Mouse (Mus musculus) ES-CJ7 (cell line): ENCODE results near the gene Eloa.

Experiments used
- DNase-seq: peaks from one replicate; pipeline ENCODE4 v3.0.0; 2011; ENCODE audit warnings: low read depth, low spot score

The Eloa gene

GRCm38 (mm10) chr4:136030968-136031909, 9.7 kb upstream of the Eloa start:
- DNase-seq, result peak; percentile 76

DNA sequence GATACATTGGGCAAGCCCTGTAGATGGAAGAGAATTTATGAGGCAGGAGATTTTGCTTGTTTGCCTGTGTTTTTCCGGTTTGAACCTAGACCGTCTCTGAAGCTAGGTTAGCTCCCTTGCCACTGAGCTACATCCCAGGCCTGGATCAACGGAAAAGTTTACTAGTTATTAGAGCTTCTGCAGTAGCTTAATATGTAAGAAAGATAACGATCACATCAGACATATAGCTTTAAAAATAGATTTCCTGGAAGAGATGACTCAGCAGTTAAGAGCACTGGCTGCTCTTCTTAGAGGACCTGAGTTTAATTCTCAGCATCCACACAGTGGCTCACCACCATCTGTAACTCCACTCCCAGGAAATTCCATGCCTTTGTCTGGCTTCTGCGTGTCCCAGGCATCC, 7.1 kb upstream of the Eloa start:
- no peak for DNase-seq

GRCm38 (mm10) chr4:136028132-136028564, 6.6 kb upstream of the Eloa start:
- no peak for DNase-seq

DNA sequence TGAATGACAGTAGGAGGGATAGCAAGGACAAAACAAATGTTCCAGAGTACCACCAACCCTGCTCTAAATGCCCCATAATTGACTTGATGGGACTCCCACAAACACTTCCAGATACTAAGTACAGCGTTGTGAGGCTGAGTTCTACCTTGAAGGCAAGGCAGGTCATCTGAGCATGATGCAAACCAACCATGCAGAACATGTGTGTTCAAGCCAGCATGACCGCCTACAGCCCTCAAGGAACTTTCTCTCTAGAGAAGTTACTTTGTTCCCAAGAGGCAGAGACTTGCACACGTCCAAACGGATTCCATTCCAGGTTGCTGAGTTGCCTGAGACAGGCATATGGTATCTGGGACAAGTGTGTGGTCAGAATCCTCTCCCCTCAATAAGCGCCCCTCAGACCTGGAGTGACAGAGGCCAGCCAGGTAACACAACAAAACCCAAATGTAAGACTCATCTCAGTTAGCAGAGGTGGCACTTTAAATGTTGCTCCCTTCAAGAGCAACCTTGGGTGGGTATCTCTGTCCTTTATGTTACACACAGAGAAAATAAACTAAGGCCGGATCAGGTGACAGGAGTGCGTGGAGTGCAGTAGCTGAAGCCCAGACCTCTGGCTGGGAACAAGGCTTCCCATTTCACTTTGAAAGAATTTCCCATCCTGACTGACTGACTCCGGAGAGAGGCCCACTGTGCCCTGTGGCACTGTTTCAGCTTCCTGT, 6.0 kb upstream of the Eloa start:
- DNase-seq, result no peak

DNA sequence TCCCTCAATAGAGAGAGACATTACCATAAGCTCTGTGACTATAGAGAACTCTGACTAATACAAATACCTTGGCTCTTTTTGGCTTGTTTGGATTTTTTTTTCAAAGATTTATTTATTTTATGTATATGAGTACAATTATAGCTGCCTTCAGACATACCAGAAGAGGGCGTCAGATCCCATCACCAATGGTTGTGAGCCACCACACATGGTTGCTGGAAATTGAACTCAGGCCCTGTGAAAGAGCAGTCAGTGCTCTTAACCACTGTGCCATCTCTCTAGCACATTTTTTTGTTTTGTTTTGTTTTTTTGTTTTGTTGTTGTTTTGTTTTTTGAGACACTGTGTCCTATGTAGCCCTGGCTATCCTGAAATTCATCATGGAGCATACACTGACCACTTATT, 3.8 kb upstream of the Eloa start:
- no peak for DNase-seq

DNA sequence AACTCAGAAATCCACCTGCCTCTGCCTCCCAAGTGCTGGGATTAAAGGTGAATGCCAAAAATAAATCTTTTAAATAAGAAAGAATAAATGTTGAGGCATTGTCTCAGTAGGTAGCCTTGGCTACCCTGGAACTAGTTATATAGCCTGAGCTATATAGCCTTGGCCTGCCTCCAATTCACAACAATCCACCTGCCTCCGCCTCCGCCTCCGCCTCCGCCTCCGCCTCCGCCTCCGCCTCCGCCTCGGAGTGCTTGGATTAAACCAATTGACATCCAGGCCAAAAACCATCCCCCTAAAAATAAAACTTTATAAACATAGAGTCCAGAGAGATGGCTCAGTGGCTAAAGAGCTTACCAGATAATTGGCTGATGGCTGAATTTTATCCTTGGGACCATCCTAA, 1.4 kb upstream of the Eloa start:
- no peak for DNase-seq

GRCm38 (mm10) chr4:136020743-136021548, 617 bp downstream of the Eloa start:
- no peak for DNase-seq

GRCm38 (mm10) chr4:136016059-136016602, 5.4 kb downstream of the Eloa start:
- no peak for DNase-seq

DNA sequence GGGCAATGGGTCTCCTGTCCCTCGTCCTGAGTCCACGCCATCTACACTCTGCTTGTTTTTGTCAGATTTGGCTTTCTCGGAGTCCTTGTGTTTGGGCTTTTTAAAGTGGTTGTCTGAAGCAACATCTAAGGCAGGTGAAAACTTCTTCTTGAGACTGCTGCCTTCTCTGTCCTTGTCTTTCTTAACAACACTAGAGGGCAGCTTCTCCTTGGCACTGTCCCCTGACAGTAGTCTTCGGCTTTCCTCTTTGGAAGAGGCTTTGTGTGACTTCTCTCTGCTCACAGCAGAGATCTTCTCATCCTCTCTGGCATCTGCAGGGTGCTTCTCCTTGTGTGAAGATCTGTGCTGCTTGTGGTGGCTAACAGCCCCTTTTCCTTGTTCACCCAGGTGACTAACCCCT, 11.0 kb downstream of the Eloa start:
- no peak for DNase-seq

- no peak for DNase-seq
Observed at GRCm38 (mm10) chr4:136008782-136009447, 12.6 kb downstream of the Eloa start.

DNA sequence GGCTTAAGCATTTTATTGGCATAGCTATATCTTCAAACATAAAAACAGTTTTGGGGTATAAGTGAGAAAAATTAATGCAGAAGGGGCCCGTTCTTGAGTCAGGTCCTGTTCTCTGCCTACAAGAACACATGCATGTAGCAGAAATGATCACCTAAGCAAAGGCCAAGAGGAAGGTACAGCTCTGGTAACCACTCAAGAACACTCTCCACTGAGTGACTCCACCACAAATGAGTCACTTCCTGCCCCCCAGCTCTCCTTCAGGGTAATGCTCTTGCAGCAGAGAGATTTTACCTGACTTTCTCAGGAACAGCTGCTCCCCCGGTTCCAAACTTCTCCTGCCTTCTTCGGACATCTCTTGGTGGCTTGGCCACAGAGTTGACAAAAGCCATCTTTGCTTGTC, 14.7 kb downstream of the Eloa start:
- no peak for DNase-seq

- no peak for DNase-seq
Observed at GRCm38 (mm10) chr4:136004921-136005320, 16.6 kb downstream of the Eloa start.

GRCm38 (mm10) chr4:136004107-136004675, 17.4 kb downstream of the Eloa start:
- no peak for DNase-seq

DNA sequence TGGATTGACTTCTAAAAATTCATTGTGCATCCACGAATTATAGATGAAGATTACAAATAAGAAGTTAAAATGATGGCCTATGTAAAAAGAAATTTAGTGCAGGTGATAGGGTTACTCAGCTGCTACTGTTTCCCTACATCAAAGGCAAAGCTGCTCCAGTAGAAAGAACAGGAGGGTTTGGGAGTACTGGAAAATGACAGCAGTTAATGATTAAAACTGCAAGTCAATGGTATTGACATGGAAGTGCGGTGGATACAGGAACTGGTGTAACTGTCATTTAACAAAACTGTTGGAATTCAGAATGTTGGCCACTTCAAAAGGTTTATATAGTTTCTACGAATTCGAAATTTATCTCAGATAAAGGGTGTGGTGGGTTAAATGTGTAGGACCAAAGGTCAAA, 26.4 kb downstream of the Eloa start:
- DNase-seq, result no peak

DNA sequence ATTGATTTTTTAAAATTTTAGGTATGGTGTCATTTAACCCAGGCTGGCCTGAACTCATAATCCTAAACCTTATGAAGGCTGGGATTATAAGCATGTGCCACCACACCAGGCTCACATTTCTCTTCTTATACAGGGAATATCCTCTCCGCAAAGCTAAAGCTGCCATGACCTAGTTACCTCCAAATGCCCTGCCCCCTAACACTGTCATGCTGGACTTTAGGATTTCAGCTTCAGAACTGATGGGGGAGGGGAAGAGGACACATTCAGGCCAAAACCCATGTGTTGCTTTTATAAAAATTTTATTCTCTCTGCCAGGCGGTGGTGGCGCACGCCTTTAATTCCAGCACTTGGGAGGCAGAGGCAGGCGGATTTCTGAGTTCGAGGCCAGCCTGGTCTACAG, 27.6 kb downstream of the Eloa start:
- DNase-seq, result no peak

GRCm38 (mm10) chr4:135987714-135988113, 33.8 kb downstream of the Eloa start:
- no peak for DNase-seq

GRCm38 (mm10) chr4:135986943-135987710, 34.4 kb downstream of the Eloa start, which contains the start of gene Pithd1:
TSS of gene Pithd1 (minus strand) at chr4:135987264.
- DNase-seq, result peak; percentile 93

GRCm38 (mm10) chr4:135986301-135986942, 35.1 kb downstream of the Eloa start:
- DNase-seq, result no peak

DNA sequence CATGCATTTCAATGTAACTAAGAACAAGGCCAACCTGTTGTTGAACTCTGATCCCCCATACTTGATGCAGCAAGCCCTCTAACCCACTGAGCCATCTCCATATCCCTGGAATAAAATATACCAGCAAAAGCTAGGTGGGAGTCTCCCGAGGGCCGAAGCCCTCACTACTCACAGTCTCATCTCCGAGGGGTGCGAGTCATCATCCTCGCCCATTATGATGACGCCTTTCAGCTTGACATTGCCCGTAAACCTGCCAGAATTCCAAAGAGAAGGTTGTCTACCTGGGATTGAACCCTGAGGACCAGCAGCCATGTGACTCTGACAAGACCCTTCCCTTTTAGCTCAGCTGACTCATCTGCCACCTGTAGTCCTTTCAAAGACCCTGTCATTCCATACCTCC, 35.8 kb downstream of the Eloa start:
- DNase-seq, result no peak
